ENCODE assay signal across 15 mouse cellular contexts in genomic region chr4:66816364-66817026, GRCm38 (mm10).
"Had no signal": no experiment of that assay in that cellular context is flagged by ENCODE, and none has a peak within 500 bp of the region (broad histone marks: within the 10 kb centered on the region; RNA-seq: fewer than 3 reads in every experiment).

No protein-coding gene starts in this region.

- DNase-seq: kidney, adult 9 months; kidney, postnatal 36 days; lung, adult 18-20 months; retina, postnatal 1 day; right cerebral cortex, postnatal 4 days; spleen, adult 18-20 months; thymus, adult 18-20 months; thymus, postnatal 14 days had no signal

- H3K36me3 ChIP-seq: limb, embryonic 15.5 days; midbrain, embryonic 15.5 days; neural tube, embryonic 12.5 days had no signal

- H3K27ac ChIP-seq: kidney, postnatal 0 days; left cerebral cortex, adult 2 months; limb, embryonic 15.5 days; liver, embryonic 14.5 days; midbrain, embryonic 15.5 days; neural tube, embryonic 12.5 days had no signal

- H3K4me3 ChIP-seq: left cerebral cortex, adult 2 months; limb, embryonic 15.5 days; megakaryocyte, embryonic 14.5 days; midbrain, embryonic 15.5 days; neural tube, embryonic 12.5 days had no signal
